Mouse (Mus musculus): ENCODE results near the gene Accs.
A peak's percentile ranks its signal among the peaks of the same experiment; 100 is the strongest.

Gene Accs

GRCm38 (mm10) chr2:93871411-93871925 is 21.7 kb upstream of the Accs start:
- Histone ChIP-seq H3K4me1 (replicated peaks; ENCODE audit: low read depth, low read length) (peaks cover 91% of the 10 kb centered on the region), H3K9me3 (ENCODE audit: low read length) (no peaks in the 10 kb centered on the region), H3K36me3 (ENCODE audit: insufficient read depth, low read length) (peaks cover 6% of the 10 kb centered on the region; the same call in 1 of the 2 replicates), H3K4me3 (replicated peaks; ENCODE audit: low read length) (peak overlapping the region; percentile 18; the same call in 1 of the 2 replicates), H3K27me3 (ENCODE audit: insufficient read depth, low read length) (no peaks in the 10 kb centered on the region)
- TF ChIP-seq NANOG (IDR thresholded peaks at IDR 0.05; ENCODE audit: borderline replicate concordance, low read length) (peak; percentile 12; the same call in 1 of the 2 replicates), CTCF (conservative IDR thresholded peaks at IDR 0.05; ENCODE audit: low read length) (no peak)

GRCm38 (mm10) chr2:93870842-93871241 is 21.1 kb upstream of the Accs start:
- no peaks in the 10 kb centered on the region for H3K27me3 ChIP-seq (ENCODE audit: insufficient read depth, low read length)
- H3K4me3 ChIP-seq (replicated peaks; ENCODE audit: low read length): no peak overlapping the region
- peaks cover 93% of the 10 kb centered on the region for H3K4me1 ChIP-seq (replicated peaks; ENCODE audit: low read depth, low read length)
- peaks cover 12% of the 10 kb centered on the region for H3K36me3 ChIP-seq (ENCODE audit: insufficient read depth, low read length)
- H3K9me3 ChIP-seq (ENCODE audit: low read length): no peaks in the 10 kb centered on the region
- no peak for TF ChIP-seq NANOG (IDR thresholded peaks at IDR 0.05; ENCODE audit: borderline replicate concordance, low read length)
- TF ChIP-seq CTCF (conservative IDR thresholded peaks at IDR 0.05; ENCODE audit: low read length): peak; percentile 77
- TF ChIP-seq POU5F1 (IDR thresholded peaks at IDR 0.05; ENCODE audit: borderline replicate concordance, low read length): no peak

- H3K27me3 ChIP-seq (ENCODE audit: insufficient read depth, low read length): no peaks in the 10 kb centered on the region
- no peaks in the 10 kb centered on the region for H3K9me3 ChIP-seq (ENCODE audit: low read length)
- H3K4me1 ChIP-seq (replicated peaks; ENCODE audit: low read depth, low read length): peaks cover 93% of the 10 kb centered on the region
- H3K4me3 ChIP-seq (replicated peaks; ENCODE audit: low read length): peak within 1 kb of the TSS; percentile 75
- peaks cover 29% of the 10 kb centered on the region for H3K36me3 ChIP-seq (ENCODE audit: insufficient read depth, low read length)
- no peak for TF ChIP-seq CTCF (conservative IDR thresholded peaks at IDR 0.05; ENCODE audit: low read length)
- TF ChIP-seq POU5F1 (IDR thresholded peaks at IDR 0.05; ENCODE audit: borderline replicate concordance, low read length): no peak
- no peak; the same call in 1 of the 2 replicates for TF ChIP-seq NANOG (IDR thresholded peaks at IDR 0.05; ENCODE audit: borderline replicate concordance, low read length)
Observed at GRCm38 (mm10) chr2:93869107-93869600, 19.4 kb upstream of the Accs start, which contains the start of gene Accsl. TSS of gene Accsl (minus strand) at chr2:93869157.

GRCm38 (mm10) chr2:93868566-93868965 is 18.8 kb upstream of the Accs start:
- TF ChIP-seq NANOG (IDR thresholded peaks at IDR 0.05; ENCODE audit: borderline replicate concordance, low read length): no peak
- TF ChIP-seq CTCF (conservative IDR thresholded peaks at IDR 0.05; ENCODE audit: low read length): peak; percentile 48
- TF ChIP-seq POU5F1 (IDR thresholded peaks at IDR 0.05; ENCODE audit: borderline replicate concordance, low read length): no peak
- H3K27me3 ChIP-seq (ENCODE audit: insufficient read depth, low read length): no peaks in the 10 kb centered on the region
- H3K4me1 ChIP-seq (replicated peaks; ENCODE audit: low read depth, low read length): peaks cover 94% of the 10 kb centered on the region
- H3K36me3 ChIP-seq (ENCODE audit: insufficient read depth, low read length): peaks cover 35% of the 10 kb centered on the region
- peak overlapping the region; percentile 75 for H3K4me3 ChIP-seq (replicated peaks; ENCODE audit: low read length)
- no peaks in the 10 kb centered on the region for H3K9me3 ChIP-seq (ENCODE audit: low read length)

- Histone ChIP-seq H3K4me3 (replicated peaks; ENCODE audit: low read length) (no peak overlapping the region), H3K4me1 (replicated peaks; ENCODE audit: low read depth, low read length) (peaks cover 70% of the 10 kb centered on the region), H3K36me3 (ENCODE audit: insufficient read depth, low read length) (peaks cover 86% of the 10 kb centered on the region), H3K9me3 (ENCODE audit: low read length) (no peaks in the 10 kb centered on the region), H3K27me3 (ENCODE audit: insufficient read depth, low read length) (no peaks in the 10 kb centered on the region)
- TF ChIP-seq NANOG (IDR thresholded peaks at IDR 0.05; ENCODE audit: borderline replicate concordance, low read length): peak; percentile 59; the same call in 1 of the 2 replicates
- no peak for TF ChIP-seq CTCF (conservative IDR thresholded peaks at IDR 0.05; ENCODE audit: low read length)
- peak; percentile 39 for TF ChIP-seq POU5F1 (IDR thresholded peaks at IDR 0.05; ENCODE audit: borderline replicate concordance, low read length)
Observed at GRCm38 (mm10) chr2:93863229-93863628, 13.5 kb upstream of the Accs start.

- Histone ChIP-seq H3K36me3 (ENCODE audit: insufficient read depth, low read length) (peaks cover 96% of the 10 kb centered on the region), H3K27me3 (ENCODE audit: insufficient read depth, low read length) (no peaks in the 10 kb centered on the region)
- TF ChIP-seq NANOG (IDR thresholded peaks at IDR 0.05; ENCODE audit: borderline replicate concordance, low read length) (no peak), POU5F1 (IDR thresholded peaks at IDR 0.05; ENCODE audit: borderline replicate concordance, low read length) (no peak), CTCF (conservative IDR thresholded peaks at IDR 0.05; ENCODE audit: low read length) (no peak)
Observed at GRCm38 (mm10) chr2:93858845-93859244, 9.1 kb upstream of the Accs start.

GRCm38 (mm10) chr2:93851303-93851702 is 1.6 kb upstream of the Accs start:
- no peak overlapping the region for H3K4me3 ChIP-seq (replicated peaks; ENCODE audit: low read length)
- no peaks in the 10 kb centered on the region for H3K9me3 ChIP-seq (ENCODE audit: low read length)
- H3K4me1 ChIP-seq (replicated peaks; ENCODE audit: low read depth, low read length): peaks cover 22% of the 10 kb centered on the region
- TF ChIP-seq CTCF (conservative IDR thresholded peaks at IDR 0.05; ENCODE audit: low read length) (no peak), POU5F1 (IDR thresholded peaks at IDR 0.05; ENCODE audit: borderline replicate concordance, low read length) (no peak), NANOG (IDR thresholded peaks at IDR 0.05; ENCODE audit: borderline replicate concordance, low read length) (no peak)
- peaks cover 40% of the 10 kb centered on the region for H3K36me3 ChIP-seq (ENCODE audit: insufficient read depth, low read length)
- H3K27me3 ChIP-seq (ENCODE audit: insufficient read depth, low read length): no peaks in the 10 kb centered on the region; the same call in 1 of the 2 replicates

More at GRCm38 (mm10) chr2:93858845-93859244, 9.1 kb upstream of the Accs start:
- peaks cover 27% of the 10 kb centered on the region for H3K4me1 ChIP-seq (replicated peaks; ENCODE audit: low read depth, low read length)
- H3K9me3 ChIP-seq (ENCODE audit: low read length): no peaks in the 10 kb centered on the region
- H3K4me3 ChIP-seq (replicated peaks; ENCODE audit: low read length): no peak overlapping the region

GRCm38 (mm10) chr2:93850317-93850944 is 688 bp upstream of the Accs start:
- no peaks in the 10 kb centered on the region for H3K9me3 ChIP-seq (ENCODE audit: low read length)
- peaks cover 22% of the 10 kb centered on the region for H3K4me1 ChIP-seq (replicated peaks; ENCODE audit: low read depth, low read length)
- peak overlapping the region; percentile 86 for H3K4me3 ChIP-seq (replicated peaks; ENCODE audit: low read length)
- no peak for TF ChIP-seq CTCF (conservative IDR thresholded peaks at IDR 0.05; ENCODE audit: low read length)
- no peak for TF ChIP-seq NANOG (IDR thresholded peaks at IDR 0.05; ENCODE audit: borderline replicate concordance, low read length)
- no peak for TF ChIP-seq POU5F1 (IDR thresholded peaks at IDR 0.05; ENCODE audit: borderline replicate concordance, low read length)
- peaks cover 32% of the 10 kb centered on the region for H3K36me3 ChIP-seq (ENCODE audit: insufficient read depth, low read length)
- no peaks in the 10 kb centered on the region; the same call in 1 of the 2 replicates for H3K27me3 ChIP-seq (ENCODE audit: insufficient read depth, low read length)

Data from E14TG2a.4 (cell line).